Mouse (Mus musculus) myocyte (in vitro differentiated cells): ENCODE measurements around the gene Pdia2. TPM values are rescaled to one million over a fixed set of nuclear protein-coding genes. Genes with fewer than 3 reads are reported as not detected.
"Not testable (repeated sequence)": the region's sequence is repeated elsewhere in the genome, so short reads cannot be mapped to it uniquely, and the experiment has no call there.

ENCODE experiments used
- H3K27me3 ChIP-seq: one replicate; pipeline ENCODE4 v1.6.1; 2011; ENCODE audit not compliant: control insufficient read depth, insufficient read depth, insufficient read length
- H3K36me3 ChIP-seq: one replicate; pipeline ENCODE4 v1.6.1; 2011; ENCODE audit not compliant: control insufficient read depth, insufficient read depth
- H3K4me2 ChIP-seq: one replicate; pipeline ENCODE4 v1.6.1; 2011; ENCODE audit warnings: low read depth, control low read depth
- H3K4me3 ChIP-seq: one replicate; pipeline ENCODE4 v1.5.1; 2011; ENCODE audit warnings: mild to moderate bottlenecking, control low read depth, moderate library complexity
- H3K79me2 ChIP-seq: one replicate; pipeline ENCODE4 v1.6.1; 2011; ENCODE audit not compliant: control insufficient read depth, insufficient read depth
- H3ac ChIP-seq: one replicate; pipeline ENCODE4 v1.6.1; 2011; ENCODE audit not compliant: control insufficient read depth, insufficient read length
- CEBPB ChIP-seq: IDR thresholded peaks from 2 replicates; pipeline ENCODE4 v1.6.1; 2011; ENCODE audit warnings: mild to moderate bottlenecking, moderate library complexity; ENCODE audit not compliant: poor library complexity, insufficient read depth, severe bottlenecking
- E2F4 ChIP-seq: IDR thresholded peaks from one replicate; pipeline ENCODE4 v1.6.1; 2011; ENCODE audit warnings: mild to moderate bottlenecking, control low read depth, moderate library complexity; ENCODE audit not compliant: insufficient read depth
- MAX ChIP-seq: IDR thresholded peaks from one replicate; pipeline ENCODE4 v1.6.1; 2011; ENCODE audit warnings: low read depth, mild to moderate bottlenecking, control low read depth
- MYOD1 ChIP-seq, 3 experiments: IDR thresholded peaks; one replicate each; pipeline ENCODE4 v1.6.1; 2011; ENCODE audit warnings: control low read depth in 2 of 3, low read depth in 2 of 3, mild to moderate bottlenecking in 2 of 3, moderate library complexity in 1 of 3; ENCODE audit not compliant: insufficient read length in 2 of 3, control insufficient read depth in 1 of 3
- MYOG ChIP-seq, 3 experiments: IDR thresholded peaks; one replicate each; pipeline ENCODE4 v1.6.1; 2011; ENCODE audit warnings: control low read depth in 2 of 3, low read depth in 2 of 3, mild to moderate bottlenecking in 2 of 3; ENCODE audit not compliant: insufficient read length in 2 of 3, control insufficient read depth in 1 of 3, insufficient read depth in 1 of 3
- POLR2A ChIP-seq: IDR thresholded peaks from one replicate; pipeline ENCODE4 v1.6.1; 2011; ENCODE audit warnings: low read depth, mild to moderate bottlenecking, control low read depth, moderate library complexity; ENCODE audit not compliant: insufficient read length
- POLR2AphosphoS2 ChIP-seq: IDR thresholded peaks from one replicate; pipeline ENCODE4 v1.6.1; 2011; ENCODE audit warnings: low read depth, control low read depth; ENCODE audit not compliant: insufficient read length
- REST ChIP-seq: IDR thresholded peaks from one replicate; pipeline ENCODE4 v1.6.1; 2011; ENCODE audit warnings: mild to moderate bottlenecking, control low read depth, moderate library complexity; ENCODE audit not compliant: insufficient read depth, insufficient read length
- SRF ChIP-seq: IDR thresholded peaks from one replicate; pipeline ENCODE4 v1.6.1; 2011; ENCODE audit warnings: low read depth; ENCODE audit not compliant: control insufficient read depth, insufficient read length
- TCF12 ChIP-seq: IDR thresholded peaks from one replicate; pipeline ENCODE4 v1.6.1; 2011; ENCODE audit warnings: mild to moderate bottlenecking, control low read depth; ENCODE audit not compliant: poor library complexity, insufficient read depth, severe bottlenecking
- TCF3 ChIP-seq: IDR thresholded peaks from one replicate; pipeline ENCODE4 v1.6.1; 2011; ENCODE audit warnings: low read depth, control low read depth; ENCODE audit not compliant: insufficient read length
- USF1 ChIP-seq: IDR thresholded peaks from one replicate; pipeline ENCODE4 v1.6.1; 2011; ENCODE audit warnings: low read depth, mild to moderate bottlenecking, control low read depth, moderate library complexity
- polyA plus RNA-seq: library from polyadenylated mRNA; unstranded; fragments of >200 nt; fragmentation: generic; extraction: Trizol; gene quantifications from one replicate; pipeline ENCODE4 v1.2.1, GENCODE M21; 2012; ENCODE audit warnings: missing spikeins

Pdia2 gene
- polyA plus RNA-seq, 1 experiment: 0.05 TPM

DNA sequence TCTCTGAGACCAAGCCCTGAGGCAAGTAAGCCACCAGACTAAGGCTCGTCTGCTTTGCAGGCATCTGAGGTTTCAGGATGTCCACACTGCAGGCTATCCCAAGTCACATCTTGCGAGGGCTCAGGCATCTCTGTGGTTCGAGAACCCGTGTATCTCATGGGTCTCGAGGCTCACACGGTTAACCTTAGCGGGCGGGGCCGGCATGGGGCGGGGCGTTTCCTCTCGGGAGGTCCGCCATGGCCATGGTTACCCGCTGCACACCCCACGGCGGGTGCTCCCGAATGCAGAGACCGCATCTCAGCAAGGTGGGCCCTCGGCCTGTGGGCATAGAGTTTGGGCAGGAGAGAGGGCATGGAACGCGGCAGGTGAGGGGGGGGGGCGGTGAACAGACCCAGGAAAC, 3.9 kb upstream of the Pdia2 start, which contains the start of gene Rgs11:
Gene Rgs11, plus strand, starts transcription at position 215 of the 400 bp plus-strand sequence.
- peak within 1 kb of the TSS; percentile 10 for H3K4me3 ChIP-seq
- H3ac ChIP-seq: no peak within 1 kb of the TSS
- H3K36me3 ChIP-seq: no peaks in the 10 kb centered on the region
- no peak for TF ChIP-seq TCF3
- no peak for TF ChIP-seq TCF12
- TF ChIP-seq CEBPB: no peak
- TF ChIP-seq MYOG (IDR thresholded peaks at IDR 0.05; ENCODE audit: control insufficient read depth in 1 of 3, insufficient read depth in 1 of 3, insufficient read length in 2 of 3, low read depth in 2 of 3): no peak
- no peak for TF ChIP-seq USF1
- no peak for TF ChIP-seq E2F4
- H3K4me2 ChIP-seq: peak within 1 kb of the TSS; percentile 66
- no peaks in the 10 kb centered on the region for H3K27me3 ChIP-seq
- no peaks in the 10 kb centered on the region for H3K79me2 ChIP-seq

DNA sequence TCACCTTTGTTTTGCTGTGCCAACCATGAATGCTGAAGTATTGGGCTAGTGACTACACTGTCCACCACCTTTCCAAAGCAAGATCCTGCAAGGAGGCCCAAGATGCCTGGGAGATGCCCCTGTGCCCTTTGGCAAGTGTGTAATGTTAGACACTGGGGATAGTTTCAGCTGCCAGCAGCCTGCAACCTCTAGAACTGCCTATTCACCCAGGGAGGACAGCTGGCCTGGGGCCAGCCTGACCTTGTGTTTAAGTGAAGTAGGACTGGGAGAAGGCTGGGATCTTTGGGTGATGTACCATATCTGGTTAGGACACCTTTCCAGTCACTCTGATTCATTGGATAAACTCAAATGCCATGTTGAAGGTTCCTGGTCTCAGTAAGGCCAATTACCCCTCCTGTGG, 3.1 kb upstream of the Pdia2 start:
- H3K4me2 ChIP-seq: no peak overlapping the region
- H3K4me3 ChIP-seq: no peak overlapping the region
- no peaks in the 10 kb centered on the region for H3K36me3 ChIP-seq
- no peaks in the 10 kb centered on the region for H3K79me2 ChIP-seq
- H3K27me3 ChIP-seq: no peaks in the 10 kb centered on the region
- no peak overlapping the region for H3ac ChIP-seq
- no peak for TF ChIP-seq MYOD1 (IDR thresholded peaks at IDR 0.05; ENCODE audit: control insufficient read depth in 1 of 3, insufficient read length in 2 of 3, low read depth in 2 of 3)
- no peak for TF ChIP-seq TCF12
- no peak for TF ChIP-seq E2F4
- no peak for TF ChIP-seq CEBPB
- no peak for TF ChIP-seq MYOG (IDR thresholded peaks at IDR 0.05; ENCODE audit: control insufficient read depth in 1 of 3, insufficient read depth in 1 of 3, insufficient read length in 2 of 3, low read depth in 2 of 3)
- no peak for TF ChIP-seq REST
- no peak for TF ChIP-seq POLR2AphosphoS2
- TF ChIP-seq TCF3: no peak
- no peak for TF ChIP-seq MAX
- no peak for TF ChIP-seq POLR2A
- no peak for TF ChIP-seq SRF
- no peak for TF ChIP-seq USF1

DNA sequence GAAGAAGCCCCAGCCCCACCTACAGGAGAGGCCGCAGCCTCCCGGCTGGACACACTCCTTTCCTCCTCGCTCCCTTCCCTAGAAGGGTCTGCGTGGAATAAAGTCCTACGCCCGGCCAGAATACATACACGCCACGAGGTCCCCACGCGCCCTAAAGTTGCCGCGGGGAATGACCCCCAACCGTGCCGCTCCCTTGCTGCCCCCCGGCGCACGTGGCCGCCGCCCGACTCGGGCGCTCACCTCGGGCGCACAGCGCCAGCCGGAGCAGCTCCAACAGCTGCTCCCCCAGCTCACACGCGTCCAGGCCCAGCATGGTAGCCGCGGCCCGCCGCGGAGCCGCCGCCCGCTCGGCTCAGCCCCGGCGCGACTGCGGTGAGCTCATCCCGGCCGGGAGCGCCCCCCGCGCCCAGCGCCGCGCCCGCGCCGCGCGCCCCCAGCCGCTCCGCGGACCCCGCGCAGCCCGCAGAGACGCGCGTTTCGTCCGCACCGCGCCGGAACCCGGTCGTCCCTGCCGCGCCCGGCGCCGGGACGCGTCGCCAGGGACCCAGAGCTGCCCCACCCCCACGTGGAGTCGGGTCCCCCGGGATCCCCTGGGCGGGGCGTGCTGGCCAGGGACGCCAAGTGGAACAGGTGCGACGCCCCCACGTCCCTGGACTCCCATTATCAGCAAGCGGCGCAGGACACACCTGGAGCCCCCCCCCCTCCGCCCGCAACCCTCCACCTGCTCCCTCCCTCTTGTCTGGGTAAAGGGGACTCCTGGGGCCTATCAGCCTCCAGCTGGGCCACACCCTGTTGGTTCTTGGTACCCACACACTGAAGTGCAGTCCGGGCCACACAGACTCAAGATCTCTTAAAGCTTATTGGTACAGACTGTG, 2.2 kb upstream of the Pdia2 start:
- TF ChIP-seq REST (no peak), MYOD1 (IDR thresholded peaks at IDR 0.05; ENCODE audit: control insufficient read depth in 1 of 3, insufficient read length in 2 of 3, low read depth in 2 of 3) (peak in 2 of 3 experiments; percentile 82 to 85), TCF12 (no peak), TCF3 (no peak), MYOG (IDR thresholded peaks at IDR 0.05; ENCODE audit: control insufficient read depth in 1 of 3, insufficient read depth in 1 of 3, insufficient read length in 2 of 3, low read depth in 2 of 3) (peak in 2 of 3 experiments; percentile 79 to 88), POLR2A (peak; percentile 25), CEBPB (no peak), E2F4 (no peak), SRF (no peak), MAX (no peak), USF1 (no peak), POLR2AphosphoS2 (no peak)
- no peaks in the 10 kb centered on the region for H3K27me3 ChIP-seq
- peak overlapping the region; percentile 21 for H3ac ChIP-seq
- peak overlapping the region; percentile 72 for H3K4me2 ChIP-seq
- H3K36me3 ChIP-seq: no peaks in the 10 kb centered on the region
- no peaks in the 10 kb centered on the region for H3K79me2 ChIP-seq
- H3K4me3 ChIP-seq: peak overlapping the region; percentile 14

DNA sequence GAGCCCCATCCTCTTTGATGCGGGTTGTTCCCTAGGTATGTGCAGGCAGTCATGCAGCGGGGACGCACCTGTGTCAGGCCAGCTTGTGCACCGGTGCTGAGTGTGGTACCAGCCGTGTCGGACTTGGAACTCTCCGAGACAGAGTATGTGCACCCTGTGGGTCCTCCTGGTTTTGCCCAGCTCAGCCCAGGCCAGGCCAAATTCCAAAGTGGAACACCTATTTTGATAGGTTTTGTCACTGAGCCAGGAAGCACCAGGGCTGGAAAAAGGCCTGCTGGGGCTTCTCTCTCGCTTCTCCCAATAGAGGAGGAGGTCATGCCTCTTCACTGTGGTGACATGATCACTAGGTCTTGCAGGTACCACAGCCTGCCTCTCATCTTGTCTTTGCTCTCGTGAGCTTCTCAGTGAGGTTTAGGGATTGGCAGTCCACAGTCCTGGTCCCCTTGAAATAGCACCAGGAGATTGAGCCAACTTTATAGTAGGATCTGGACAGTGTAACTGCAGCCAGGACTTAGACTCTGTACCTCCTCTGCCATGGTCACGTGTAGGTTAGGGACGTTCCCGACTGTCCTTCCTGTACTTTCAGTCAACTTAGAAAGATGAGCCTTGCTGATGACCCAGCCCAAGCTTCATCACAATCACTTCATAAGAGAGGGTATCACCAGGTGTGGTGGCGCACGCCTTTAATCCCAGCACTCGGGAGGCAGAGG, 6.3 kb downstream of the Pdia2 start:
- Histone ChIP-seq H3K4me2 (no peak overlapping the region), H3K4me3 (no peak overlapping the region), H3K27me3 (no peaks in the 10 kb centered on the region), H3ac (no peak overlapping the region), H3K36me3 (peaks cover 20% of the 10 kb centered on the region), H3K79me2 (no peaks in the 10 kb centered on the region)
- TF ChIP-seq TCF12 (no peak), POLR2A (no peak), TCF3 (no peak), MAX (no peak), MYOD1 (IDR thresholded peaks at IDR 0.05; ENCODE audit: control insufficient read depth in 1 of 3, insufficient read length in 2 of 3, low read depth in 2 of 3) (no peak), POLR2AphosphoS2 (no peak), USF1 (no peak), REST (no peak), CEBPB (no peak), MYOG (IDR thresholded peaks at IDR 0.05; ENCODE audit: control insufficient read depth in 1 of 3, insufficient read depth in 1 of 3, insufficient read length in 2 of 3, low read depth in 2 of 3) (no peak), SRF (no peak), E2F4 (no peak)

- not testable (repeated sequence) for H3K79me2 ChIP-seq, H3K27me3 ChIP-seq, H3K4me2 ChIP-seq, H3K4me3 ChIP-seq, H3ac ChIP-seq
- peaks cover 31% of the 10 kb centered on the region for H3K36me3 ChIP-seq
These were observed 7.4 kb downstream of the Pdia2 start for GRCm38 (mm10) chr17:26191486-26191885.
